In genomic region chr10:67538585-67539400, GRCm38 (mm10) we compare ENCODE assay signal across 8 mouse cellular contexts. TPM values are rescaled to one million over a fixed set of nuclear protein-coding genes. Genes with fewer than 3 reads are reported as not detected.
DNase-seq lines count a peak whose midpoint lies in the region; ATAC-seq lines count a peak whose summit lies in the region.

No protein-coding gene starts in this region.

- H3K9me3 ChIP-seq in heart, embryonic 14.5 days (ENCODE audit: control insufficient read depth, low read length) = no peaks in the 10 kb centered on the region
- no peaks in the 10 kb centered on the region for H3K9me3 ChIP-seq in limb, embryonic 13.5 days
- H3K9me3 ChIP-seq in neural tube, embryonic 14.5 days (ENCODE audit: control insufficient read depth, low read length) = no peaks in the 10 kb centered on the region

- under 1% methylated on average over 50 of the region's 50 CpGs for WGBS in heart, embryonic 14.5 days
- WGBS in limb, embryonic 13.5 days = 1% methylated on average over 50 of the region's 50 CpGs
- under 1% methylated on average over 50 of the region's 50 CpGs for WGBS in neural tube, embryonic 14.5 days

- H3K27me3 ChIP-seq in heart, embryonic 14.5 days (ENCODE audit: control insufficient read depth, insufficient read depth, low read length) = peaks cover 68% of the 10 kb centered on the region
- peaks cover 83% of the 10 kb centered on the region for H3K27me3 ChIP-seq in limb, embryonic 13.5 days
- peaks cover 77% of the 10 kb centered on the region for H3K27me3 ChIP-seq in neural tube, embryonic 14.5 days (ENCODE audit: control insufficient read depth, insufficient read depth, low read length)

- no peak overlapping the region for H3K9ac ChIP-seq in heart, embryonic 14.5 days (ENCODE audit: low read length)
- H3K9ac ChIP-seq in limb, embryonic 13.5 days = peak overlapping the region; percentile 13; the same call in 1 of the 2 replicates
- no peak overlapping the region for H3K9ac ChIP-seq in neural tube, embryonic 14.5 days (replicated peaks; ENCODE audit: low read depth, low read length)

- ATAC-seq in heart, embryonic 14.5 days (ENCODE audit: insufficient number of reproducible peaks, insufficient read depth, low FRiP score, low read depth) = no peak
- no peak for ATAC-seq in limb, embryonic 13.5 days (ENCODE audit: low FRiP score, low read depth)
- no peak for ATAC-seq in neural tube, embryonic 14.5 days (ENCODE audit: low read depth)

- peak; percentile 20 to 32 for DNase-seq in cerebellum, postnatal 14 days
- DNase-seq in cerebellum, adult 9-10 months = no peak
- peak; percentile 15 to 21 for DNase-seq in thymus, adult 18-20 months
- no peak for DNase-seq in thymus, postnatal 0 days (ENCODE audit: low spot score)
- DNase-seq in adrenal gland, postnatal 36 days = no peak

- peaks cover 7 to 34% of the 10 kb centered on the region in 2 experiments; a peak in 3 of 4 replicates for H3K4me1 ChIP-seq in heart, embryonic 14.5 days (ENCODE audit: control insufficient read depth in 2 of 2, insufficient read depth in 2 of 2, low read length in 2 of 2)
- peaks cover 34% of the 10 kb centered on the region for H3K4me1 ChIP-seq in limb, embryonic 13.5 days
- peaks cover 36% of the 10 kb centered on the region for H3K4me1 ChIP-seq in neural tube, embryonic 14.5 days (ENCODE audit: control insufficient read depth, insufficient read depth, low read length)

- H3K36me3 ChIP-seq in heart, embryonic 14.5 days (ENCODE audit: control insufficient read depth, insufficient read depth, low read length) = no peaks in the 10 kb centered on the region
- no peaks in the 10 kb centered on the region for H3K36me3 ChIP-seq in limb, embryonic 13.5 days
- no peaks in the 10 kb centered on the region for H3K36me3 ChIP-seq in neural tube, embryonic 14.5 days (ENCODE audit: control insufficient read depth, insufficient read depth, low read length)

- peak overlapping the region; percentile 11 to 71 for H3K4me3 ChIP-seq in heart, embryonic 14.5 days (ENCODE audit: control insufficient read depth in 1 of 2, insufficient read depth in 1 of 2, low read depth in 1 of 2, low read length in 2 of 2)
- H3K4me3 ChIP-seq in limb, embryonic 13.5 days = peak overlapping the region; percentile 64
- peak overlapping the region; percentile 53 for H3K4me3 ChIP-seq in neural tube, embryonic 14.5 days (ENCODE audit: low read depth, low read length)

- no peak overlapping the region for H3K27ac ChIP-seq in heart, embryonic 14.5 days (replicated peaks in 1 of 2; ENCODE audit: control insufficient read depth in 1 of 2, insufficient read depth in 1 of 2, low read depth in 2 of 2, low read length in 2 of 2)
- no peak overlapping the region for H3K27ac ChIP-seq in limb, embryonic 13.5 days
- no peak overlapping the region for H3K27ac ChIP-seq in neural tube, embryonic 14.5 days (ENCODE audit: low read depth, low read length)

- peak overlapping the region; percentile 98 for H3K4me2 ChIP-seq in heart, embryonic 14.5 days (ENCODE audit: low read length)
- peak overlapping the region; percentile 98 for H3K4me2 ChIP-seq in limb, embryonic 13.5 days (replicated peaks)
- H3K4me2 ChIP-seq in neural tube, embryonic 14.5 days (ENCODE audit: low read depth, low read length) = peak overlapping the region; percentile 87

RNA-seq across cellular contexts. Expression of gene Egr2, which starts 3.5 kb away (rescaled TPM):
- polyA plus RNA-seq in thymus, postnatal 0 days (2015; fragmentation: Nextera tagmentation; extraction: Ambion mirVana) = 8.7 and 10.7 TPM in 2 replicates
- polyA plus RNA-seq in heart, embryonic 14.5 days (2014; fragmentation: Nextera tagmentation; extraction: Ambion mirVana) = 0.80 and 0.93 TPM in 2 replicates
- 0.87 and 1.6 TPM in 2 replicates for polyA plus RNA-seq in limb, embryonic 13.5 days (2015; fragmentation: Nextera tagmentation; extraction: Ambion mirVana)
- polyA plus RNA-seq in neural tube, embryonic 14.5 days (2014; fragmentation: Nextera tagmentation; extraction: Ambion mirVana) = 0.56 and 1.0 TPM in 2 replicates
- 1 to 10 TPM in 1 of 2 experiments, under 1 TPM in 1; 0.63 to 1.6 TPM for total RNA-seq in adrenal gland, postnatal 36 days (2021)

RNA-seq across cellular contexts. Expression of gene Ado, which starts 10.0 kb away (rescaled TPM):
- 33.2 and 33.3 TPM in 2 replicates for polyA plus RNA-seq in thymus, postnatal 0 days (2015; fragmentation: Nextera tagmentation; extraction: Ambion mirVana)
- 45.2 and 48.5 TPM in 2 replicates for polyA plus RNA-seq in heart, embryonic 14.5 days (2014; fragmentation: Nextera tagmentation; extraction: Ambion mirVana)
- polyA plus RNA-seq in limb, embryonic 13.5 days (2015; fragmentation: Nextera tagmentation; extraction: Ambion mirVana) = 72.2 and 79.9 TPM in 2 replicates
- polyA plus RNA-seq in neural tube, embryonic 14.5 days (2014; fragmentation: Nextera tagmentation; extraction: Ambion mirVana) = 102 and 109 TPM in 2 replicates
- total RNA-seq in adrenal gland, postnatal 36 days (2021) = 10 to 100 TPM; 28.0 to 31.0 TPM

Comparison
In these comparisons a context has a peak if more than half of its experiments do, and no peak if none do; other contexts are left out.
1. DNase-seq: peak in cerebellum, postnatal 14 days (2 of 2) and thymus, adult 18-20 months (2 of 2); none in cerebellum, adult 9-10 months (single experiment), thymus, postnatal 0 days (single experiment) and adrenal gland, postnatal 36 days (0 of 2).
2. Peak in every context shown above with its lines, with median percentiles within 50 percentile points of each other: H3K4me2 ChIP-seq and H3K4me3 ChIP-seq.